Mouse (Mus musculus) gastrocnemius, postnatal 14 days (tissue): ENCODE measurements around the gene Copg2. TPM values are rescaled to one million over a fixed set of nuclear protein-coding genes. Genes with fewer than 3 reads are reported as not detected.

Experiments
- DNase-seq: peaks from one replicate; pipeline ENCODE4 v3.0.0; 2021; ENCODE audit warnings: mixed read lengths
- intact Hi-C: fragments of 180-260 bp; cut with DNase I; formaldehyde crosslinking; loops from one replicate; pipeline ENCODE4 v1.15.1; 2025; ENCODE audit warnings: low total_unique reads
- long read RNA-seq, 2 experiments: library from polyadenylated mRNA; stranded (forward); transcript quantifications; one replicate each; pipeline ENCODE4 v2.0.0; 2021
- total RNA-seq, 2 experiments: library from RNA; stranded (reverse); gene quantifications; 2 replicates each; pipeline ENCODE4 v1.2.3; 2021

Gene Copg2
- total RNA-seq = 10 to 100 TPM; 25.1 to 25.7 TPM
- long read RNA-seq, experiment 1, partial matches to known transcripts = 2 of 7 reads
- long read RNA-seq, experiment 1, other reads (novel, unspliced or antisense) = 1 of 7 reads
- long read RNA-seq, experiment 2, transcript Copg2-201 (24 exons, 3,961 nt) = major isoform, 11 of 21 reads
- long read RNA-seq, experiment 2, partial matches to known transcripts = 7 of 21 reads
- long read RNA-seq, experiment 2, other reads (novel, unspliced or antisense) = 3 of 21 reads

DNA sequence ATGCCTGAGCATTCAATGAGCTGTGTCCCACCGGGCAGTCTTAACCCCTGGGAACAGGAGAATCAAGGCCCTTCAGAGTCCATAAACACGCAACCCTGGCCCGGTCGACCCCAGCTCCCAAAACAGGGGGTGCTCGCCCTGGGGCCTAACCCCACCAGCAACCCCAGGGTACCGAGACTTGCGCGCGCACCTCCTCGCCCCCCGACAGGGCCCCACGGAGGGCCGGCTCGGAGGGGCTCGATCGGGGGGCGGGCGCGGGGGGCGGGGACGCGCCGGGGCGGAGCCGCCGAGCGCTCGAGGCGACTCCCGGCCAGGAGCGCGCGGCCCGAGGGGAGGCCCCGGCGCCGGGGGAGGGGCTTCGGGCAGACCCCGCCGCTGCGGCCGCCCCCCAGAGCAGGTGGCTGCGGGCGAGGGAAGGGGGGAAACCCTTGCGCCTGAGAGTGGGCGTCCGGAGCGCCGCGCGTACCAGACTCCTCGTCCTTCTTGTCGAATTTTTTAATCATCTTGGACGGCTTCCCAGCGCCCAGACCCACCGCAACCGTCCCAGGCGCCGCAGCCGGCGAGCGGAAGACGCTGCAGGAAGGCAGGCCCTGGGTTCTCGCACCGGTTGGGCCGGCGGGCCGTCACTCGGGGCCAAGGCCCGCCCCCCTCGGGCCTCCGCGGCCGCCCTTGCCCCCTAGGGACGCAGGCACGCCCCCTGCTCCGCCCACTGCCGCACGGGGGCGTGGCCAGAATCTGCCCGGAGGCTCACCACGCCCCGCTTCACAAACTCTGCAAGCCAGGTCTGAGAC lies at the start of gene Copg2:
TSS of gene Copg2 (minus strand) at position 600 of the 791 bp plus-strand sequence.
- intact Hi-C loops = no loop called here
- peak; percentile 94 for DNase-seq

DNA sequence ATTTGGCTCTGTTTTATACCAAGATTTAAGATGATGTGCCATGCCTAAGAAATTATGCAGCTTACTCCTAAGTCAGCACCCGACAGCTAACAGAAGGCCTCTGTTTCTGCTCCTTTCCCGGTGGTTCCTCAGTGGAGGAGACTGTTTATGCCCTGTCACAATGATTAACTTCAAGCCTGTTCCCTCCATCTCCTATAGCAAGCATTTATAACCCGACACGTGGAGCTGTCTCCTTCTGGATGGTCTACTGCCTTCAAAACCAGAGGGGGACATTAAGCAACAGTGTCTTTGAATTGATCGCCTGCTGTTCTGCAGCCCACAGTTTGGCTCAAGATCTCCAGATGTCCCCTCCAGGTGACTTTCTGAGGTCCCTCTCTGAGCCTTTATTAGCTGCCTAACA lies 42.7 kb upstream of the Copg2 start:
- DNase-seq = no peak
- intact Hi-C loops = no loop called here

DNA sequence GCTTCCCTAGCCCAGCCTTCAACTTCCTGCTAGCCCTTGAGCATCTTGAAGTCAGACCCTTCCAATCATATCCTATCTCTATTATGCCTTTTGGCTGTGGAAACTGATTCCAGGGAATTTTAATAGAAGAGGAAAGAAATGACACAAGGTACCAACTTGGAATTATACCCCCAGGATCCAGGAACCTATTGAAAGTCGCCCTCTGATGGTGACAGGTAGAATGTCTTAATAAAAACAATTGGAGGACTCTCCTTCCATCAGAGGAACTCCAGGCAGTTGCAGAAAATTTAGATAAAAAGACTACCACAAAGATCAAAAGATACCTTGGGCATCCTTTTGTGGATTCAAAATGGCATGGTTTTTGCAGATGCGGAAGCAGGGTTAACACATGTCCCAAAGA lies 26.2 kb upstream of the Copg2 start:
- DNase-seq = no peak

DNA sequence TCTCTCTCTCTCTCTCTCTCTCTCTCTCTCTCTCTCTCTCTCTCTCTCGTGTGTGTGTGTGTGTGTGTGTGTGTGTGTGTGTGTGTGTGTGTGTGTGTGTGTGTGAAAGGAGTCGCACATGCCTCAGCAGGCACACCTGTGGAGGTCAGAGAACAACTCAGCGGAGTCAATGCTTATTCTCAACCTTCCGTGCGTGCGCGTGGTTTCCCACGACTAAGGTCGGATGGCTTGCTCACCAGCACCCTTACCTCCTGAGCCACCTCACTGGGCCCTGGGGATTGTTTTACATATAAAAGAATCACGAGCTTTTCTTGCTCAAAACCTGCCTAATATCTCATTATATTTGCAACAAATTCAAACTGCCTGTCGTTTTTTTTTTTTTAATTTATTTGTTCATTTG lies 25.2 kb upstream of the Copg2 start:
- no peak for DNase-seq
- intact Hi-C loops = no loop called here

More for the DNA sequence above, 26.2 kb upstream of the Copg2 start:
- intact Hi-C loops = no loop called here

DNA sequence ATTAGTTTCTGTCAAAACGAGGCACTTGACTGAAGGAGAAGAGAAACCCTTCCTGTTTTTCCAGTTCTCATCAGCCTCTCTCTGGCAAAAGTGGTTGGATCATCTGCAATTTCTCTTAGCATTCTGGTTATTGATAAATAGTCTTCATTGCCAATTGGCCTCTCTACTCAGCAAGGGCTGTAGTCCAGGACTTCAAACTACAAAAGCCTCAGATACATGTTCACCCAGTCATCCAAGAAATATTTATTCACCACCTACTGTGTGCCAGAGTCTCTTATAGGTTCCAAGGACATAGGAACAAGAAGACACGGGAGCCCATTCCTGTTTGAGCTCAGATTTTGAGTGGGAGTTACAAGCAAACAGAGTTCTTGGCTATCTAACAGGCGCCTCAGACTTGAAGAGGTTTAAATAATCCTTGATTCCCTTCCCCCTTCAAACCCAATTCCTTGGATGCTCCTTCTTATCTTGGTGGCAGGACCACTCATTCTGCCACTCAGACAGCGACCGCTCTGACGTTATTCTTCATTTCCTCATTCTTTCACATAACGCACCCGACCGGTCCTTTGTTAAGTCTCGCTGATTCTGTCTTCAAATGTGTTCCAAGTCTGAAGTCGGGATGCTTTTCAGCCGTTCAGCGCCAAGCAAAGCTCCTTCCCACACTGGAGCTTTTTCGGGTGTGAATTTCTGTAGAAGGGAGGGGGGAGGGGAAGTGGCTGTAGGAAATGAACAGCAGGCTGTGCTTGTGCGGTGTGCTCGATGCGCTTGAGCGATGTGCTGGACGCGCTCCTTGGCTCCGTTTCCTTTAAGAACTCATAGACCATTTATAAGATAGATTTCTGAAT lies 24.5 kb upstream of the Copg2 start:
- intact Hi-C loops = no loop called here
- peak; percentile 14 for DNase-seq

DNA sequence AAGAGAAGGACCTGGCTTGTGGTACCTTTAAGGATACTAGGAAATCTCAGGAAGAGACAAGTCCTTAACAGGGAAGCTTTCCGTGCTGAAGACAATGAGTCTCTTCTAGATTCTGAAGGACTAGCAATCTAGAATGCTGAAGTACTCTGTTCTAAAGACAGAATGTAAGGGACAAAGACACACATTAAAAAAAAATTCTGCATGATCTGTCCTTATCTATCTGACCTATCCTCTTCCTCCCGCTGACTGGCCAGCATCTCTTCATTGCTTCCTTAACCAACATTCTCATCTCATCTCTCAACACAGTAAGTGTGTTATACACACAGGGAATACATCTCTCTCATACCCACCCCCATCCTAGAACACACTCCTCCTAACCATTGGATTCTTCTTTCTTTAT lies 18.9 kb upstream of the Copg2 start, which contains the start of gene Tsga13:
TSS of gene Tsga13 (minus strand) at position 101 of the 400 bp plus-strand sequence.
- intact Hi-C loops = no loop called here
- no peak for DNase-seq

DNA sequence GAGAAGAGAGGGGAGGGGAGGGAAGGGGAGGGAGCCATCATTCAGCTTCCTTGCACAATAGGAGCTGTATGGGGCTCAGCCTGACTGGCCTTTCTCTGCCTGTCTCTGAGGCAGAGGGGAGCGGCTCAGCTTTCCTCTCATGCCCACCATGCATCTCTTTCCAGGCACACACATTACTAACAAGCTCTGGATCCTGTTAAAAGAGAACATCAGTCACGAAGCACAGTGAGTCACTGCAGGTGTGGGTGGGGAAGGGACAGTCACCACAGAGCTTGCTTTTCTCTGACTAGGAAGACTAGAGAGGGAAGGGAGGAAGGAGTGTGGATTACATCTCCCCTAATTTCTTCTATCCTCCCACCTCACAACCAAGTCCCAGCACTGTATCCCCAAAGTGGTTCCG lies 11.4 kb upstream of the Copg2 start:
- DNase-seq = no peak
- intact Hi-C loops = no loop called here

DNA sequence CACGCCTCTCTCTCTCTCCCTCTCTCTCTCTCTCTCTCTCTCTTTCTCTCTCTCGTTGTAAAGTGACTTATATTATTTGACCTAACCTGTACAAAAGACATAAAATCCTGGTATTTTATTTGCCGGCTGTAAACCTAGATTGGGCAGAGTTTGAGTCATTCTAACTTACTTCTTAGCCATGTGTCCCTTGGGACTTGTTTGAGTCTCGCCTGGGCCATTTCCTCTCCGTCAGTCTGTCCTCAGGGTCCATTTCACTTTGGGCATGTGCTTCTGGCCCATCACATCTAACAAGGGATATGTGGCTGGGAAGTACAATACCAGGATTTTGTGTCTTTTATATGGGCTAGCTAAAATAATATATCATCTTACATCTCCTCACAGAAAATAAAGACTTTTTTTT lies 8.3 kb upstream of the Copg2 start:
- intact Hi-C loops = no loop called here
- no peak for DNase-seq

DNA sequence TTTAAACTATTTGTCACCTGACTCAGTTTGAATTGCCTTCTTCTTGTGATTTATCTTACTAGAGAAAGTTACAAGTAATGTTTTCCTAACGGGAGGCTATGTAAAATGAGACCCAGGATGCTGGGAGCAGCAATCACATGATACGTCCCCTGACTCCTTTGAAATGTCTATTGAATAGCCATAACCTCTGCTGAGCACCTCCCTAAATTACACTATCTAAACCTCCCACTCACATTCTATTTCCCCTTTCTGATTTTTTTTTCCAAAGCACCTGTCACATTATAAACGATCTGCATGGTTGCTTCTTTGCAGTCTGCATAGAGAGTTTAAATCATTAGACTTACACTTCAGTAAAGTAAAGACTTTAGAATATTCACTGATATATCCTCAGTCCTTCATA lies 7.4 kb upstream of the Copg2 start:
- intact Hi-C loops = no loop called here

DNA sequence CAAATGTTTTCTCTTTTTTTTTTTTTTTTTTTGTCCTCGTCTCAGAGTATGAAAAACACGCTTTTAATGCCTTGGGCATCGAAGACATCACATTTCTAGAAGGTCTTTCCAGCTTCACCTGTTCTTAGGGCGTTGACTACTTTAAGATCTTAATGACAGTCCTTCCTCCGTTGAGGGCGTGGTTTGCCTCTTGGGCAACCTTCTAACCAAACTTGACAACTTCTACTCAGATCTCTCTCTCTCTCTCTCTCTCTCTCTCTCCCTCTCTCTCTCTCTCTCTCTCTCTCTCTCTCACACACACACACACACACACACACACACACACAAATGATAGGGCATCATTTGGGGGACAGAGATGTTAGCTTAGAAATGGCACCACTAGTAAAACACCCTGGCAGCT lies 926 bp upstream of the Copg2 start:
- intact Hi-C loops = no loop called here
- DNase-seq = no peak

More for the DNA sequence above, 7.4 kb upstream of the Copg2 start:
- DNase-seq = no peak

DNA sequence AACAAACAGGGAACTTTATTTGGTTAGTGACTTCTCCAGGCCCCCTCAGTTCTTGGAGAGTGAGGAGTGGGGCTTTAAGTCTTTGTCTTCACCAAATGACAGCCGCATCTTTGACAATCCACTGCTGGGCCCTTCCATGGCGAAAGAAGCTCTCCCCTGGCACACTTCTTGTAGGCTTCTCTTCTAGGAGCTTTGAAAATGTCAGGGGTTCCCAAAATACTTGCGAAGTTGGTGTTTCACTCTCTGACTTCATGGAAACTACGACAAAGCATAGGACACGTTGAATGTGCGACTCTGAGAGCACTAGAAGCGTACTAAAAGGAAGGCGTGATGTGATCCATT lies 363 bp upstream of the Copg2 start:
- intact Hi-C loops = no loop called here
- DNase-seq = no peak

DNA sequence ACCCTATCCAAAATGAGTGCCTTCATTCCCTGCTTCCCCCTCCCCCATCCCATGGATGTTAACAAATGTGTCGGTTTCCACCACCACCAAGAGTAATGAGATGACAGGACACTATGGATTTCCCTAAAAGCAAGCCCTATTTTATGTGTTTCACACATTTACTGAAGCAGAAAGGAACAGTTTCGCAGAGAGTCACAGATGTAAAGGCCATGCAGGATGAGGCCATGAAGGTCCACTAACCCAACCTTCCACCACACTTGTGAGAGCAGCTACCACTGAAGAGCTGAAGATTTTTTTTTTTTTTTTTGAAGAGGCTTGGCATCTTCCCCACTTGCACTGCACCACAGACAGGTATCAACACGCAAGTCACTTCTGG lies 787 bp downstream of the Copg2 start:
- intact Hi-C loops = no loop called here
- DNase-seq = no peak

DNA sequence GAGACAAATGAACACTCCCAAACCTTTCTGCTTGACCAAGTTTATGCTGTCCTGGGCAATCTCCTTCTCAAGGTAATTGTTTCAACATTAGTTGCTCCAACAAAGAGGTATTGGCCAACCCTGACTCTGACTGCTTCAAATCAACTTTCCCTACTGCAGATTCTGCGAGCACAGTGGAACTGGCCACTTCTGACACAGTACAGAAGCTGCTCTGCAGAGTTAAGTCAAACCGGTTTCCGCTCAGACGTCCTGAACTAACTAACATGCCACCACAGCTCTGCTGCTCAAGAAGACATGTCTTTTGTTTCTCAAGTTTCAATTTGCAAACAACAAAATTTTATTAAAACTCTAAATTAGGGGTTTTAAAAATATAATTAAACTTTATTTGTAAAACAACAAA lies 3.5 kb downstream of the Copg2 start:
- intact Hi-C loops = no loop called here
- DNase-seq = no peak

DNA sequence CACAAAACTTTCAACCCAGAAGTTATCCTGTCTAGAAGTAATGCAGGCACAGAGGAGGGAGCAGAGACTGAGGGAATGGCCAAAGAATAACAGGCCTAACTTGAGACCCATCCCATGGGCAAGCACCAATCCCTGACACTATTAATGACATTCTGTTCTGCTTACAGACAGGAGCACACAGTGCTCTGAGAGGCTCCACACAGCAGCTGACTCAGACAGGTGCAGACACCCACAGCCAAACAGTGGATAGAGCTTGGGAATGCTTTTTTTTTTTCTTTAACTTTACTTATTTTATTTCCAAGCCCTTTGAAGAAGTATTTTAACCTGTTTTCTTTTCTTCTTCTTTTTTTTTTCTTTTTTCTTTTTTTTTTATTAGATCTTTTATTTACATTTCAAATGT lies 4.8 kb downstream of the Copg2 start:
- DNase-seq = no peak
- intact Hi-C loops = no loop called here

DNA sequence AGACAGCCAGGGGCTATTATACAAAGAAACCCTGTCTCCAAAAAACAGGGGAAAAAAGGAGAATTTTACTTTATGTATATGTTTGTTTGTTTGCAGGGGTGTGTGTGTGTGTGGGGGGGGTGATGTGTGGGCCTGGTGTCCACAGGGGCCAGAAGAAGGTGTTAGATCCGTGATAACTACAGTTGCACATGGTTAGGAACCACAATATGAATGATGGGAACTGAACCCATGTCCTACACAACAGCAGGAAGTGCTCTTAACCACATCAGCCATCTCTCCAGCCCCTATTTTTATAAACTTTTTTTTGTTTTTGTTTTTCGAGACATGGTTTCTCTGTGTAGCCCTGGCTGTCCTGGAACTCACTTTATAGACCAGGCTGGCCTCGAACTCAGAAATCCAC lies 11.7 kb downstream of the Copg2 start:
- DNase-seq = no peak
- intact Hi-C loops = no loop called here

DNA sequence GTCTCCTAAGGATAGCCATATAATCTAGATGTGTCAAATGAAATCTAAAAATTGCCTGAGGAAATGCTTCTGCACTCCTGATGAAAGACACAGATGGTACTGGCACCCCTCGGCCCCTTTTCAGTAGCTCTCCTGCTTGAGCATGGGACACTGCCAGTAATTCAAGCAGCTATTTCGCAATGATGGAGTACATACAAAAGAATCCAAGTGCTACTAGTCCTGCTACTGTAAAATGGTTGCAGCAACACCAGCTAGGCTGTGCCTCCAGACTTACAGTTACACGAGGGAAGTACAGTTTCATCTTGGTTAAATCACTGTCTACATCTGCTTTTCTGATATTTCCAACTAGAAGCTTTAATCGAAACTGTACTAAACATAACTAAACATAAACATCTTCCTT lies 13.1 kb downstream of the Copg2 start:
- peak; percentile 12 for DNase-seq
- intact Hi-C loops = no loop called here

DNA sequence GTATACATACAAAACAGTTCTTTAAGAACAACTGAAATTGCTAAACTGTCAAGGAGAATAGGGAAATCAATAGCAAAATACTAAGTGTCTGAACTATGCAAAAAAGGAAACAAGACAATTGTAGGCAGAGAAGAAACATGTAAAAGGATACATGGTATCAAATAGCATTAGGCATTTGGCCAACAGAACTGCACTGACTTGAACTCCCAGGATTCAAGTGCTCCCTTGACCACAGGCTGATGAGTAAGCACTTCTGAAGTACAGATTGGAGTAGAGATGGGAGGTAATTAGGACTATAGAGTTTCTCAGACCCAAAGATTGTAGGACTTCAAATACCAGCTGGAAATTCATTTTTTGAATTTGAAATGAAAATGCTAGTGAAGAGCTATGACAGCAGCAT lies 19.9 kb downstream of the Copg2 start:
- DNase-seq = no peak
- intact Hi-C loops = no loop called here

DNA sequence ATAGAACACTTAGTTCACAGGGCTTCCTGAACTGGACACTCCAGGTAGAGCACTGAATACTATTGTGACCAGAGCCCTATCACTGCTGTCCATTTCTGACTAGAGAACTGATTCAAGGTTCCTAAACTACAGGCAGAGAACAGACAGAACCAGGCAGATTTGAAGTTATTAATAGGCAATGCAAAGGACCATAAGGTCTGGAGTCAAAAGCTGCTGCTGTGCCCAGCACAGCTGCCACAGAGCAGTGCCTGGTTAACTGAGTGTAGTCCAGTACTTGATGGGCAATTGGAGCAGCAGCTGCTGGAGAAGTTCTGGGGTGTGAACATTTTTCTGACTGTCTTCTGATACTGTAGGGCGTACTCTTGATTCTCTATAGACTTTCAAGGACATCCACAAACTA lies 30.1 kb downstream of the Copg2 start:
- no peak for DNase-seq
- intact Hi-C loops = no loop called here

DNA sequence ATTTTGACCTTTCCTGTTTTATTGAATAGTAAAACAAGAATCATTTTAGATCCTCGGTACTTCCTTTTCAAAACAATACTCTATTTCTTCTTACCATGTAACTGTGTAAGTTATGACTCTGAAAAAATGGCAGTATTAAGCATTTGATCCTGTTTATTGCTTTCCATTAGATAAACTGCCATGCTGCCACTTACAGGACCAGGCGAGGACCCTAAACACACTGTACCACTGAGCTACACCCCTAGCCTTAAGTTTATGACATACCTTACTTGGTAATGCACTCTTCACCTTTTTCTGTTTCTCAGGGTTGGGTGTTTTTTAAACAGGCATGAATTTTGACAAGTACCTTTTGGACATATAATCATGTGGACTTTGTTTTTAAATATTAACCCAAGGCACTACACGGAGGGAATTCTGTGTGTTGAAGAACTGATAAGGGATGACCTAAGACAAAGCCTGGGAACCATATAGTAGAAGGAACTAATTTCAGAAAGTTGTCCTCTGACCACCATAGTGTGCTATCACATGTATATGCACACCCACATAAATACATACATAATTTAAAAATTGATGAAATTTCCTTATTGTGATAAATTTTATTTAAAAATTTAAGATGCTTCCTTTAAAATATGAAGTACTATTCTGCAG lies 31.4 kb downstream of the Copg2 start:
- DNase-seq = no peak
- intact Hi-C loops = no loop called here

DNA sequence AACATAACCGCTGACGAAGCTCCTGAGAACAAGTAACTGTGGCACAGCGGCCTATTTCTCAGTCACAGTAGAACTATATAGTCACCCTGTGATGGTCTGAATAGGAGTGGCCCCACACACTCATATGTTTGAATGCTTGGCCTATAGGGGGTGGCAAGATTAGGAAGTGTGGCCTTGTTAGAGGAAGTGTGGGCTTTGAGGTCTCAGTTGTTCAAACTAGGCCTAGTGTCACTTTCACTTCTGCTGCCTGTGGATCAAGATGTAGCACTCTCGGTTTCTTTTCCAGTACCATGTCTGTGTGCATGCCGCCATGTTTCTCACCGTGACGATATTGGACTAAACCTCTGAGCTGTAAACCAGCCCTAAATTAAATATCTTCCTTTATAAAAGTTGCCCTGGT lies 40.6 kb downstream of the Copg2 start:
- intact Hi-C loops = no loop called here
- no peak for DNase-seq
